Mouse (Mus musculus) left cerebral cortex, adult 8-10 months (tissue): ENCODE data around the gene Gm10322. TPM values are rescaled to one million over a fixed set of nuclear protein-coding genes. Genes with fewer than 3 reads are reported as not detected.

ENCODE experiments used
- DNase-seq, 2 experiments: peaks; one replicate each; pipeline ENCODE4 v3.0.0; 2022; ENCODE audit warnings: low spot score in 2 of 2
- total RNA-seq, 4 experiments: library from RNA; stranded (reverse); gene quantifications; 2 replicates each; pipeline ENCODE4 v1.2.4; 2022

The Gm10322 gene
- total RNA-seq, result not detected

GRCm38 (mm10) chr10:59615981-59616520 is at the start of gene Gm10322:
Gene Gm10322, plus strand, starts transcription at chr10:59616063.
- peak; percentile 48 for DNase-seq

DNA sequence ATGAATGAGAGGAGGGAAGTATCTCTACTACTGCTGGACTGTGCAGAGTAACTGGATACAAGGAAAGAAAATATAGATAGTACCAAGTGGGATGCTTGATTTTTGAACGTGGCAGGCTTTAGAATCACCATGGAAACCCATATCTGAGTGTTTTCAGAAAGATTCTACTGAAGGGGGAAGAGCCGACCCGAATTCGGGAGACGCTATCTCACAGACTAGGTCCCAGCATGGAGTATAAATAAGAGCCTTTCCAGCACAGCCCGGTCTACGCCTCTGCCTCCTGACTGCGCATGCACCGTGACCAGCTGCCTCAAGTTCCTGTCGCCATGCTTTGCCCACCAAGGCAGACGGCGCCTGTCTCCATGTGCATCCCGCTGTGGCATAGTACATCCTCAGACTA is 48.9 kb upstream of the Gm10322 start:
- no peak for DNase-seq

DNA sequence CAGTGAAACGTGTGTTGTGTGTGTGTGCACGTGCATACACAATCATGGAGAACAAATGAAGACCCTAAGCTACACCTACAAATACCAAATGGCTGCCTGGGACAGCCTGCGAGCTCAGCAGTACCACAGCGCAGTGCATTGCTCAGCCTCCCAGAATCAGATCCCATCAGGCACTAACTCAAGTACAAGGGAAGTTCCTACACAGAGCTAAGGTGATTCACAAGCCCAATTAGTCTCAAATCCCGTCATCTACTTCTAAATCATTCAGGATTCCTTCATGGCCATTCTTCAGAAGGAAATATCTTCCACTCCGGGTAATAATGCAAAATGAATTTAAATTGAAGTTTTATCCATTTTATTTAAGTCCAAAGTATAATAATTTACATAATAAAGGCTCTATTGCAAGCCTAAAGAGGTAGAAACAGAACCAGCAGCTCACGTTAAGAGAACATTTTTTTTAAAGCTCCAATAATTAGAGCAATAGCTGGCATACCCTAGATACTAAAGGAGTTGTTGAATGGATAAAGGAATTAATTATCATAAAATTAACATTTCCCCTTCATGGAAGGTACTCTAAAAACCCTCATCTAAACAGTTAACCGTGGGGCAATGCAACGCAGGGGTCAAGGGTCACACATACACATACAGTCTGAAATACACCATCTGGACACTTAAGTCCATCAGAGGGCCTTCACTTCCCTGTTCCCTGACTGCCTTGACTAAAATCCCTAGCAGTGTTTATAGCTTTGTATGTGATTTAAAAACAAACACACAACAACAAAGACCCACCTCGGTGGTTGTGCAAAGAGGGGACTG is 47.0 kb upstream of the Gm10322 start:
- no peak for DNase-seq

DNA sequence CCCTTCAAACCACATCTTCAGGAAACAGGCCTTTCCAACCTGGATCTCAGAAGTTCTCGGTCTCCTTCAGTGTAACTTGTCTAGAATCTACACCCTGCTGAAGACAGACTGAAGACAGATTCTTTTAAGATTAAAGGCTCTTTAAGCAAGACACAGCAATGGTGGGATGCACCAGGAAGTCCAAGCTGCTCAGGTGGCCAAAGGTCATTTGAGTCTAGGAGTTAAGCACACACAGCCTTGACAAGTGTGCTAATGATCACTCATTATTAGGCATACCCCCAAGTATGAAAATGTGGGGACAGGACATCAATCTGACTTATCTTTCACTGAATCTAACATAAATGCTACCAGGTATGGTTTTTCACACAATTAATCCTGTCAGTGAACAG is 46.4 kb upstream of the Gm10322 start:
- no peak for DNase-seq

DNA sequence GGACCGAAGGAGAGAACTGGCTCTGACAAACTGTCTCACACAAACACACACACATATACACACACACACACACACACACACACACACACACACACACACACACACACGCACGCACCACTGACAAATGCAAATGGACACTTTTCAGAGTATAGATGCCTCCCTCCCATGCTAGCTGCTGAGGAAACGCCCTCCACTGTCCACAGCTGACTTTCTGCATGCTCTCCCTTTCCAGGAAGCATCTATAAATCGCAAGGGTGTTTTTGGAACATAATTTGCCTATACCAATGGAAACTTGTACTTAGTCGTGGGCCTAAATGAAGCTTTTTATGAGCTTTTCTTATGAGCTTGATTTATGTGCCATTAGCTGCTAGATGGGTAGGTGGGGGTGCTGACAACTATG is 45.5 kb upstream of the Gm10322 start:
- DNase-seq, result no peak

- DNase-seq, result no peak
Measured at GRCm38 (mm10) chr10:59570780-59571179, 45.1 kb upstream of the Gm10322 start.

- DNase-seq, result no peak
Measured at GRCm38 (mm10) chr10:59571273-59571672, 44.6 kb upstream of the Gm10322 start.

DNA sequence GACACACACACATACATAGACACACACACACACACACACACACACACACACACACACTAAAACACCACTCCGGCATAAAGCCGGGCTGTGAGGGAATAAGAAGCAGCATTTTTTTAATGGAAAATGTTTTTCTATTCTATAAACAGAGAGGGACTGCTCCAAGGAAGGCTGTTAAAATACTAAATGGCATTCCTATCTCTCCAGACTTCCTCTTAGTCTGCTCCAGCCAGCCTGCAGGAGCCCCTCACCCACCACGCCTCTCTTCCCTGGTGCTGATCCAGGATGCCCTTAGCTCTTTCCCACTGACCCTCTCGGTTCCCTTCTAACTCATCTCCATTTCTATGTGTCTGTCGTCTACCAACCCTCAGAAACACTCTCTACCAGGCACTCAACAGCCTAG is 43.9 kb upstream of the Gm10322 start:
- no peak for DNase-seq

DNA sequence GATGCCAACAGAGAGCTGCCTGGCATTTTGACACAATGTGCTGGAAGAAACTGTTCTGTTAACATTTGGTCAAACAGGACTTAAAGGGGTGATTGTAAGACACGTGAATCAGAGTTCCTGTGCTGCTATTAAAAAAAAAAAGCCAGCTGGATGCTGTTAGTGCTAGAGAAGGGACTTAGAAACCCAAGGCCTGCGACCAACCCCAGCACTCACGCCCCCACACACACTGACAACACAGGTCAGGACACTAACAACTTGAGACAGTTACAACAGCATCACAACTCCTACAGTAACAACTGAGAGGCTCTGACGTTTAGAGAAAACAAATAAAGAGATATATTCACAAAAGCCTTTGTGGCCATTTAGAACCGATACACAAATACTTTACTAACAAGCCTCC is 39.6 kb upstream of the Gm10322 start:
- no peak for DNase-seq

- no peak for DNase-seq
Measured at GRCm38 (mm10) chr10:59577871-59578801, 37.7 kb upstream of the Gm10322 start.

GRCm38 (mm10) chr10:59579645-59580044 is 36.2 kb upstream of the Gm10322 start:
- no peak for DNase-seq

DNA sequence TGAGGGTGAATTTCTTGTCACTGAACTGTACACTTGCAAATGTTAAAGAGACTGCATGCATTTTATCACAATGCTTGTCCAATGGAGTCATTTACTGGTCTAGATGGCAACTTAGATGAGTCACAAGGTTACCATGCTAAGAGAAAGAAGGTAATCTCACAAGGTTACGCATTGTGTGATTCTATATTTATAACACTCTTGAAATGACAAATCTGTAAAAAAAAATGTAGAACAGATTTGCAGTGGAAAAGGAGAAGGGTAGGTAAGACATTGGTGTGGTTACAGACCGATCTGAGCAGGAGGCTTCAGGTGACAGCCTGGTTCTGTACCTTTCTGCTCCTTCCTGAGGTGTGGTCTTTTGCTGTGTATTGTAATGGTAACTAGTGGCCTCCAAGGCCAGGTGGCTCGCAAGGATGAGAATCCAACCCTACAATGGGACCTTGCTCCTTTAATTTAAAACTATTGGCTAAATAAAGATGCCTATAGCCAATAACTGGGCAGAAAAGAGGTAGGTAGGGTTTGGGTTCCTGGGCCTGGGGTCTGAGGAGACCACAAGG is 35.2 kb upstream of the Gm10322 start:
- no peak for DNase-seq

- DNase-seq, result no peak
Measured at GRCm38 (mm10) chr10:59581826-59582543, 33.9 kb upstream of the Gm10322 start.

GRCm38 (mm10) chr10:59585621-59586020 is 30.2 kb upstream of the Gm10322 start:
- no peak for DNase-seq

DNA sequence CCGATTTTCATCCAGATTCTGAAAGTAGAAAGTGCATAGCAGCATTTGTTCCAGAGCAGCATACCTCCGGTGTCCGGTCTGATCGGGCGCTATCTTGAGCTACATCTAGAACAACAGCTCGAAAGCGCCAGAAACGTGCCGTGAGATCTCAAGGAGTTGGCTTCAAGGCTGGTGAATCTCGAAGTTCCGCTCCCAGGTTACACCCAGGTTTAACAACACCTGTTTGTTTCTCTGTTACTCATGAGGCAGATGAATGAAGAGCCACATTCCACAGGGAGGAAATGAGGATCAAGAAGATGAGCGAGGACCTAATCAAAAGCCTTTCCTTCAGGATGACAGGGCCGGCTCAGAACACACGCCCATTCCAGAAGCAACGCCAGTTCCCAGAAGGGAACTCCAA is 29.0 kb upstream of the Gm10322 start:
- no peak for DNase-seq

DNA sequence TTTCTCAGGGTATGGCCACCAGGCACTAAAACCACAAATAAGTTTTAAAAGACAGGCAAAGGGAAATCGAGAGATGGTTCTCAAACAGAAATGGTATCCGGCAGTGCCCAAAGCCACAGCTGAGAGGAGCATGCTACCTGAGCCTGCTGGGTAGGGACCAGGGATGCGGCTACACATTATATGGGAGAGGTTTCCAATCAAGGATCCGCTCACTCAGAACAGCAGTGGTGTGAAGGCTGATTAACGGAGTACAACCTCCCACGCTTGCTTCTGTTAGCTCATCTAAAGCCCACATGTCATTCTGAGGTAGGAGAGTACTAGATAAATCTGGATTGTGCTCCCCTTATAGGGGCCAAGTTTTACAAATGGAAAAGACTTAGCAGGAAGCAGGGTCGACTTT is 27.7 kb upstream of the Gm10322 start:
- DNase-seq, result no peak

DNA sequence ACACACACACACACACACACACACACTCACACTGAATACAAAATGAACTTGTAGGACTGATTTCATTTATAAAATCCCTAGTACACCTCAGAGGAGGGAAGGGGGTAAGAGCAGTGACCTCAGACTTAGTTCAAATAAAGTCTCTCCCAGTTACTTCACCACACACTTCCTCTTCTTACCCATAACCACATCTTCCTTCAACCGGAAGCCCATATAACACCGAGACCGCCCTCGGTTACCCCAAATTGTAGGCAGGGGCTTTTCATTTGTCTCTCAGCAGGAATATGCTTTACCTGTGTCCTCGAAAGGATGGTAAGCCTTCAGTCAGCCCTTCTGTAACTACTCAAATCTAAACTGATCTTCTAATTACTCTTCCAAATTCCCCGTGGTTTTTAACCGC is 26.4 kb upstream of the Gm10322 start:
- DNase-seq, result no peak

GRCm38 (mm10) chr10:59589856-59590255 is 26.0 kb upstream of the Gm10322 start:
- DNase-seq, result no peak

DNA sequence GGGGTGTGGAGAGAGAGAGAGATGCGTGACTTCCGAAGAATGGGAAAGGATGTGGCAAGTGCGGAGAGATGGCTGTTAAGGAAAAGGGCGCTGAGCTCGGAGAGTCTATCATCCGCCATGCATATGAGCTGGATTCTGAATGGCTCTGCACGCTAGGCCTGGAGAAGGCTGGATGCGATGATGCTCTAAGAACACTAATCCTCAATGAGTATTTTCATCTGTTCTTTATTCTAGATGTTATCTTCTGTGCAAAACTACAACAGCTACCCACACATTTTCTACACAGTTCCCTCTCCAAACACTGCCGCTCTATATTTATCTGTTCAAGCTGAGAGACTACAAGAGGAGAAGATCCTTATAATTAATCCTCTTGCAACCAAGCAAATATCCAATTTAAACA is 25.3 kb upstream of the Gm10322 start:
- DNase-seq, result no peak

DNA sequence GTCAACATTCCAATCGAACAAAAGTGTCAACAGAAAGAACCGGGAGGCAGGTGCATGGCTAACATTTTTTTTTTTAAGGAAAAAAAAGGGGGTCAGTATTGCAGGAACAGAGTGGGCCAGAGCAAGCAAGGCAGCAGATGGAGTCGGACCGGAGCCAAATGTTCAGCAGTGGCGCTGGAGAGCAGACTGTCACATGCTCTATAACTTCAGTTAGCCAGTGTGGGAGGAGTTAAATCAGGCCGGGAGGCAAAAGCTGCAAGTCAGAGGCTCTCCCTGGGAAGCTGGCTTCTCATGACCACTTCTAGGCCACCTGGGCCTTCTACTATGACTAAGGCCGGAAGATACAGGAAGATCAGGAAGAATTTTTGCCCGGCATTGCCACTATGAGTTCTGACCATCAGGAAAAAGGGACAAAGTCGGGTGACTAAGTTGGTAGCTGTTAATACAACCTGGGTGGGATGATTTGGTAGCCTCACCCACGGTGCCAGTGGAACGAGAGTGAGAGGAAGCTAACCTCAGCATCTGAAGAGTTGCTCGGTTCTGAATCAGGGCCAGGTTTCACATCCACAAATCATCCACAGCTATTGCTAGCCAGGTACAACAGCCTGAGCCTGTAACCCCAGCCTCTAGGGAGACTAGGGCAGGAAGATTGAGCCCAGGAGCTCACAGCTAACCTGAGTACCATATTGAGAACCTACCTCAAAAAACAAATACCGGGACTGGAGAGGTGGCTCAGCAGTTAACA is 21.9 kb upstream of the Gm10322 start:
- peak in 1 of 2 experiments; percentile 78 for DNase-seq
